Mouse (Mus musculus): Measurements from ENCODE around the gene Spock2.
"Not testable (repeated sequence)": the region's sequence is repeated elsewhere in the genome, so short reads cannot be mapped to it uniquely, and the experiment has no call there.

DNA sequence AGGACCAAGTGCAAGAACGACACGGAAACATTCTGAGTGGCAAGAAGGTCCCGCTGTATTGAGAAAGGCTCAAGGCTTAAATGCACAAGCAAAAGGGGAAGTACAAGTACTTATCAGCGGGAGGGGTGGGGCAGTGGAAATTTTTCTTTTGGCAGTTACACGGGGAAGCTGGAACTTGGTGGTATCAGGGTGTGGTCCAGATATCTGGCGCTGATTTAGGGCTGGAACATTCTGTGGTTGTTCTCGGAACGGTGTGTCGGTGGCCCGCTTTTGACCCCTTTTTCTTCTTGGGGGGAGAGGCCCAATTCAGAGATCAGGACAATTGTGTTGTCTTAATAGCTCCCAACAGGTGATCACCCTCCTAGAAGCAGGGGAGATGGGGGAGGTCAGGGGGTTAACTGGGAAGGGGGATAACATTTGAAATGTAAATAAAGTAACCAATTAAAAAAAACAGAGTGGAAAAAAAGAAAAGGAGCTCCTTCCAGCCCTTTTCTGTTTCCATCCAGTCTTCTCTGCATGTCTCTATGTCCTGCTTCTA is 41.6 kb downstream of the Spock2 start:
- not testable (repeated sequence) for TF ChIP-seq CTCF (IDR thresholded peaks at IDR 0.05; ENCODE audit: control insufficient read depth, insufficient read depth, insufficient replicate concordance, low read depth, low read length); POLR2A (IDR thresholded peaks at IDR 0.05; ENCODE audit: control insufficient read depth, low read depth, low read length)
